Mouse (Mus musculus): Measurements from ENCODE around the gene H2afy.

DNA sequence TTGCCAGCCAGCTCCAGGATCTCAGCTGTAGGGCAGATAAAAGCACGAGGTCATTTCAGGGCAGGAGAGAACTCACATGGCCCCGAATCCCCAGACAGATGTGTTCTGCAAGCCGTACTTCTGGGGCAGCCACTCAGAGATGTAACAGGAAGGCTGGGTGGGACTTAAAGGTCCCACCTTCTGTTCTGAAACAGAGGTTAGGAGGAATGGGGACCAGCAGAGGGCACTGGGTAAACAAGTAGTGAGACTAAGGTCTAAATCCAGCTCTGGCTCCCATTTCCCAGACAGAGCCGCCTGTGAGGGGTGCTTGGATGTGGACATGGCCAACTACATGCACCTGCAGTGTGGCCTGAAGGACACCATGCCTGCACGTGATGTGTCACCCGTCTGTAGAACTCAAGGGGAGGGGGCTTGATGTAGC, 31.2 kb downstream of the H2afy start:
- no peak for TF ChIP-seq POLR2A (IDR thresholded peaks at IDR 0.05; ENCODE audit: control insufficient read depth, low read depth, low read length)
- no peak for TF ChIP-seq CTCF (IDR thresholded peaks at IDR 0.05; ENCODE audit: control insufficient read depth, insufficient read depth, insufficient replicate concordance, low read depth, low read length)
